ENCODE assay signal across 8 mouse cellular contexts in genomic region chr1:132391580-132392022, GRCm38 (mm10). TPM values are rescaled to one million over a fixed set of nuclear protein-coding genes. Genes with fewer than 3 reads are reported as not detected.
DNase-seq lines count a peak whose midpoint lies in the region.

No protein-coding gene starts in this region.

- intact Hi-C loops in heart, postnatal 14 days (cut with DNase I) = loop anchor here (1.0 to 5.0 kb wide), 3 partner anchors 25 to 86 kb away; partner anchors contain the start of genes Dstyk and Rbbp5

- peak overlapping the region; percentile 97 for H3K27ac ChIP-seq in forebrain, embryonic 10.5 days

- under 1% methylated on average over 54 of the region's 54 CpGs for WGBS in forebrain, embryonic 10.5 days

- peaks cover 5% of the 10 kb centered on the region for H3K27me3 ChIP-seq in forebrain, embryonic 10.5 days (ENCODE audit: poor library complexity, severe bottlenecking)

- H3K4me3 ChIP-seq in forebrain, embryonic 10.5 days = peak overlapping the region; percentile 77

- DNase-seq in ES-CJ7 (ENCODE audit: low read depth, low spot score) = peak; percentile 63
- peak; percentile 63 for DNase-seq in c-Kit-negative CD71-positive TER-119-positive erythroid progenitor cells, embryonic 14.5 days (ENCODE audit: low read depth, low spot score)
- peak; percentile 81 for DNase-seq in forebrain, embryonic 10.5 days (ENCODE audit: extremely low spot score, low spot score)
- DNase-seq in heart, postnatal 14 days = peak; percentile 83 to 88
- peak; percentile 70 to 71 for DNase-seq in layer of hippocampus, postnatal 14 days (ENCODE audit: low spot score in 2 of 2)
- peak; percentile 71 for DNase-seq in lung, postnatal 14 days
- DNase-seq in retina, postnatal 7 days (ENCODE audit: low read depth, low spot score) = peak; percentile 54
- DNase-seq in urinary bladder, postnatal 14 days (ENCODE audit: low spot score) = peak; percentile 57

- no peaks in the 10 kb centered on the region for H3K9me3 ChIP-seq in forebrain, embryonic 10.5 days

- H3K4me1 ChIP-seq in forebrain, embryonic 10.5 days = peaks cover 52% of the 10 kb centered on the region

- no peaks in the 10 kb centered on the region; the same call in 1 of the 2 replicates for H3K36me3 ChIP-seq in forebrain, embryonic 10.5 days (replicated peaks)

RNA-seq across cellular contexts. Expression of gene Tmcc2, which starts 0.5 kb away (rescaled TPM):
- polyA plus RNA-seq in forebrain, embryonic 10.5 days (2016; fragmentation: Nextera tagmentation; extraction: Ambion mirVana) = 7.9 and 8.8 TPM in 2 replicates
- total RNA-seq in heart, postnatal 14 days (2021) = 10 to 100 TPM; 14.8 to 15.4 TPM
- total RNA-seq in layer of hippocampus, postnatal 14 days (2021) = 100 to 1,000 TPM; 191 to 192 TPM

RNA-seq across cellular contexts. Expression of gene Dstyk, which starts 25.8 kb away (rescaled TPM):
- 14.4 and 14.9 TPM in 2 replicates for polyA plus RNA-seq in forebrain, embryonic 10.5 days (2016; fragmentation: Nextera tagmentation; extraction: Ambion mirVana)
- total RNA-seq in heart, postnatal 14 days (2021) = 10 to 100 TPM; 17.7 to 19.0 TPM
- total RNA-seq in layer of hippocampus, postnatal 14 days (2021) = 10 to 100 TPM; 35.5 to 38.0 TPM

Comparison
In these comparisons a context has a peak if more than half of its experiments do, and no peak if none do; other contexts are left out.
1. Peak in every context shown above with its lines: DNase-seq, H3K4me3 ChIP-seq and H3K27ac ChIP-seq.
2. RNA of gene Tmcc2, which starts 0.5 kb away (total RNA-seq): 191 to 192 TPM in layer of hippocampus, postnatal 14 days; 14.8 to 15.4 TPM in heart, postnatal 14 days; every median in the first group is over 10 times any median in the second.